Mouse (Mus musculus): Measurements from ENCODE around the gene Lhfp.
"Not testable (repeated sequence)": the region's sequence is repeated elsewhere in the genome, so short reads cannot be mapped to it uniquely, and the experiment has no call there.

Lhfp gene

GRCm38 (mm10) chr3:53100210-53100609 is 58.9 kb downstream of the Lhfp start:
- no peak for DNase-seq (ENCODE audit: low spot score)

GRCm38 (mm10) chr3:53100803-53101202 is 59.5 kb downstream of the Lhfp start:
- DNase-seq (ENCODE audit: low spot score), result no peak

DNA sequence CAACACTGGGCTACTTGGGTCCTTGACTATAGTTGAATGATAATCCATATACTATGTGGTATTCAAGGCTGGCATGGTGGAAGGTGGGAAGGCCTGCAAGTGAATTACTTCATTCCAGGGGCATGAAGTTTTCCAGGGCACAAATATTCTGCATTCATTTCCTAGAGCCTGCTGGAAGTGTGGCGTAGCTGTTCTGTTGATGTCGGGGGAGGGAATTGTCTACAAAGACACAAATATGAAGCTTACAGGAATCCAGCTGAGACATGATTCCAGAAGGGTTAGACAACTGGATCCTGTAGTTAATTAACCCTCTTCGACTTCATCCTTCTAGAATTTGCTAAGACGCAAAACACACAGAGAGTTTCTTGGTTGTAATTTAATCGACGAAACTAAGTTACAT is 60.4 kb downstream of the Lhfp start:
- DNase-seq (ENCODE audit: low spot score), result no peak

GRCm38 (mm10) chr3:53102131-53102756 is 60.9 kb downstream of the Lhfp start:
- peak; percentile 67 for DNase-seq (ENCODE audit: low spot score)

DNA sequence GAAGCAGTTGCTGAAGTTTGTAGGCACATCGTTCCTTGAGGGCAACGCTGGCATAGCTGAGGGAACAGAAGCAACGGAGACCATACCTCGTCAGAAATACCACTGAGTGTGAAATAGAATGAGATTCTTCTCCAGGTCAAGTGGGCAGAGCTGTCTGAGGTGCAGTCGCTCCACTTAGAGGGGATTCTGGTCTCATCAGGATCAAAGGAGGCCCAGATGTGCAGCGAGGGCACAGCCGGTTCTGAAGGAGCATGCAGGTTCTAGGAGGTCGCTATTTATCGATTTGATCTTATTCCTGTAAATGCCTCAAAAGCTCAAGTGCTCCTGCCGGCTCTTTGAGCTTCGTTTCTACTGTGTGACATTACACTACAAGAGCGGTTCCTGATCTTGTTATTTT is 61.4 kb downstream of the Lhfp start:
- DNase-seq (ENCODE audit: low spot score), result no peak

GRCm38 (mm10) chr3:53108594-53109373 is 67.5 kb downstream of the Lhfp start:
- no peak for DNase-seq (ENCODE audit: low spot score)

DNA sequence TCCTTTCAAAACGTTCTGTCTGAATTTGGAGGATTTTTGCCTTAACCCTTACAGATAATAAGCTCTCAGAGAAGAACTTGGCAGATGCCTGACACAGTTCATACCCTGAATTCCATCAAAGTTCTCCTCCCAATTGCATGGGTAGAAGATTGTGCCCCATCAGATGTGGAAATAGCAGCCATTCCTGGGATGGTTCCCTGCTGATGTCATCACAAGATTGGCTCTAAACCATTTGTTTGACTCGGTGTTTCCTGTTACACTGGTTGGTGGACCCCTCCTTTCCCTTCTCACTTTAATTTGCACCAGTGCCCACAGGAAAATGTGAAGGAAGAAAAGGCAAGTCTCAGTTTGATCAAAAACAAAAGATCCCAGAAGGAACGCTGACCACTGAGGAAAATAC is 68.6 kb downstream of the Lhfp start:
- DNase-seq (ENCODE audit: low spot score), result peak; percentile 36

DNA sequence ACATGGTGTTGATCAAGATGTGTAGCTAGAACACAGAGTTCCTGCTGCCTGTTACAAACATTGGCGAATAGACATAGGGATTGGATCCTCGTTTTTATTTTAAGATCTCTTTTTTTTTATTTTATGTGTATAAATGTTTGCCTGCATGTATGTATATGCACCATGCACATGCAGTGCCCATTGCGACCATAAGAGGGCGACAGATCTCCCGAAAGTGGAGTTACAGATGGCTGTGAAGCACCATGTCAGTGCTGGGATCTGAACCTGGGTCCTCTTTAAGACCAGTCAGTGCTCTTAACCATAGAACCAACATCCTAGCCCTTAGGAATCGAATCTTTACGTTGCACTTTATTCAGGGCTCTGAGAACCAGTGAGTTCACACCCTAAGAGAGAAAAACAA is 70.7 kb downstream of the Lhfp start:
- DNase-seq (ENCODE audit: low spot score), result no peak

DNA sequence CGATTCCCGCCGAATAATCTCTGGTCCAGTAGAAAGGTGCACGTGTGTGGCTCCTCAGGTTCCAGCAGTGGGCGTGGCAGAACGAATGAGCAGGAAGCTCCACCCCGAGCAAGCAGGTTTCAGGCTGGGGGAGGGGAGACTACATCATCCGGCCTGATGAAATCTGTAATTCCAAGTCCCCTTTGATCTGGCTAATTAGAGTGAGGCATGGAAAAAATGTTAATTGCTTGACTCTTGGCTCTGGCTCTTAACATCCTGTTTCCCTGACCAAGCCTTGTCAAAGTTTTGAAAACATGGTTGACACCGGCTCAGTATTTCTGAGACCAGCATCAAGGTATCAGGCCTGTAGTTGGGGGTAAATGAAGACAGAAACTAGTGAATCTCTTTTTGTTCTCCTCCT is 77.4 kb downstream of the Lhfp start:
- not testable (repeated sequence) for DNase-seq (ENCODE audit: low spot score)

DNA sequence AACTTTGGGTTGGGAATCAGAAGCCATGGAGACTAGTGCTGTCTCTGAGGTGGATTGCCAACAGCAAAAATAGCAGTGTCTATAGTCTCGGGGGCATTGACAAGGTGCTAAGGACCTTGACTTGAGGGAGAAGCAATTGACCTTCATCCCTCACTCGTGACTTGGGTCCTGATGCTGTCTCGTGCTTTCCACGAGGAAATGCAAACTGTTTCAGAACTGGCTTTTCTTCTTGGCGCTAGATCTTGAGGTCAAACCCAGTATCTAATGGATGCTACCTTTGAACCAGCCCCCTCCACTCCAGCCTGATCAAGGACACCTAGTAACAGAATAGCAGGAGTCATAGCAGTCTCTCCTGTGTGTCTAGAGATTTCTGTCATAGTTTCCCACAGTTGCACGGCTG is 78.7 kb downstream of the Lhfp start:
- no peak for DNase-seq (ENCODE audit: low spot score)

- no peak for DNase-seq (ENCODE audit: low spot score)
Measured at GRCm38 (mm10) chr3:53125495-53125894, 84.2 kb downstream of the Lhfp start.

DNA sequence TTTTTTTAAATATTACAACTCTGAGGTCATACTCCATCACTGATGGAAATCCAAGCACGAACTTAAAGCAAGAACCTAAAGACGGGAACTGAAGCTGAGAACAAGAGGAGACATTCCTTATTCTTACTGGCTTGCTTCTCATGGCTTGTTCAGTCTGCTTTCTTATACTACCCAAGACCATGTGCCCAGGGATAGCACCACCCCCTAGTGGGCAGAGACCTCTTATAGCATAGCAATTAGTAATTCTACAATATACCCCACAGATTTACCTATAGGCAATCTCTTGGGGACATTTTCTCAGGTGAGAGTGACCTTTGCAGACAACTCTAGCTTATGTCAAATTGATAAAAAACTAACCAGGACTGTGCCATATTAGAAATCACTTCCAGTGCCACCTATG is 97.5 kb downstream of the Lhfp start:
- no peak for DNase-seq (ENCODE audit: low spot score)

DNA sequence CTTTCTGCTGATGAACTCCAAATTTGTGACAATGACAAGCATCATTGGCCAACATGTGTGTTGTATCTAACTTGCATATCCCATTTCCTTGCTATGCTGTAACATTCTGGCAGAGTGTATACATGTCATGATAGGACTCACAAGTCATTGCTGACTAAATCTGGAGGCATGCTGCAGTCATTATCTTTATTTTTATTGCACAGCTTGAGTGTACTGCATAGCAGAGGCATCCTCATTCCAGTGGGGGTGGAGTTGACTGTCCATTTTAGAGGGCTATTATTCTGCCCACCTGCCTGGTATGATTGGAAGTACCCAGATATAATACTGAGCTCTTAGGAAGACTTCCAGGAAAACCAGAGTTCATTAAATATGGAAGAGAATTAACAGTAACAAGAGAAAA is 97.9 kb downstream of the Lhfp start:
- DNase-seq (ENCODE audit: low spot score), result no peak

GRCm38 (mm10) chr3:53139642-53140041 is 98.3 kb downstream of the Lhfp start:
- DNase-seq (ENCODE audit: low spot score), result no peak

DNA sequence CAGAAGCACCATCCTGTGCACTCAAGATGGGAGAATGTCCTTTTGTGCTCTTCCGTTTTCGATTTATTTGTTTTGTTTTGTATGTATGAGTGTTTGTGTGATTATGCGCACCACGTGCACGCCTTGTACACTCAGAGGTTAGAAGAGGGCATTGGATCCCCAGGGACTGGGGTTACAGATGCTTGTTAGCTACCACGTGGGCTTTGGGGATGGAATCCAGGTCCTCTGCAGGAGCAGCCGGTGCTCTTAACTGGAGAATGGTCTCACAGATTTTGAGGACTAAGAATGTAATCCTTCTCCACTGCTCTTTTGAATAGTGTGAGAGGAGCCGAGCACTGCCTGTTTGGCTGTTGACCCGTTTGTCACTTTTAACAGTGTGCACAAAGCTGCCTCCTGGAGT is 101.2 kb downstream of the Lhfp start:
- DNase-seq (ENCODE audit: low spot score), result no peak

DNA sequence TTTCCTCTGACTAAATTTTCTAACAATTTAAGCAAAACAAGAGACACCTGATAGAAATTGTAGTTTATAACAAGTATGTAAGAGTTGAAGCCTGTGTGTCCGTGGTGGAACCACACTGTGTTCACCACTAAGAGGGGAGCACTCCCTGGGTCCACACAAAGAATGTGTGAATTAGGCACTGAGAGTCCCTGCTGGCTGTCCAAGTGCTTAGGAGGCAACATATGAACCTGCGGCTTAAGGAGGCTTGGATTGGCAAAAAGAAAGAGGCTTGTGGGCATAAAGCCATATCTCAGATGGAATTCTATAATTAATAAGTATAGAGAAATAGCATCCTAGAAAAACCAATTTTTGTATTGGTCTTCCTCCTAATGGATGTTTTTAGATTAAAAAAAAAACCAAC is 104.2 kb downstream of the Lhfp start:
- no peak for DNase-seq (ENCODE audit: low spot score)

GRCm38 (mm10) chr3:53145946-53146345 is 104.6 kb downstream of the Lhfp start:
- no peak for DNase-seq (ENCODE audit: low spot score)

GRCm38 (mm10) chr3:53147001-53147400 is 105.7 kb downstream of the Lhfp start:
- DNase-seq (ENCODE audit: low spot score), result no peak

DNA sequence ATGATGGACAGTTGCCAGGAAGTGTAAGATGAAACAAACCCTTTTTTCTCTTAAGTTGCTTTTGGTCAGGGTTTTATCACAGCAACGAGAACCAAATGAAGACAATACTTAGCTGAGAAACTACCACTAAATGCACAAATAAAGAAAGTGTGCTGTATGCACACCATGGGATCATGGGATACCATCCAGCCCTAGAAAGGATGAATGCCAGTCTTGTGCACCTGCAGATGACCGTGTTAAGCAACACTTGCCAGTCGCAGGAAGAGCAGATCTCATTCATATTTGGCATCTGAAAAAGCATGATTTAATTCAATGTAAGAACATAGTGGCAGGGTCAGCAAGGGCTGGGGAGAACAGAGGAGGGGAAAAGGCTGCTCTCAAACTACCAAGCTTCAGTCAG is 107.4 kb downstream of the Lhfp start:
- DNase-seq (ENCODE audit: low spot score), result no peak

GRCm38 (mm10) chr3:53149625-53150320 is 108.4 kb downstream of the Lhfp start:
- no peak for DNase-seq (ENCODE audit: low spot score)

DNA sequence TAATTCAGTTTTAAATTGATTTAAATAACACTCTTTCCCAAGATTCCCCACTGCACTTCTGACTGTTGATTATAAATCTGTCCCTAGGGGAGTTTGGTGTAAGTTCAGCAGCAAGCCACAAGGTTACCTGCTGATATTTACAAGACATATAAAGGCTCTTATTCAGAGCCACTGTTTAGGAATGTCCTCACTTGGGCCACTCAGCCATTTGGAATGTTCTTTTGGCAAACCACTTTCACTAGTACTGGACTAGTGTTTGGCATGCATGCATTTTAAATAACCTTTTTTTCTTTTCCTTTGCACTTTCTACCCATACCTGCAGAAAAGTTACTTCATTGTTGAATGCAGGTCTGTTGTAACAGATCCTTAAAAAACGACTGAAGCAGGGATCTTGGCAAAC is 109.8 kb downstream of the Lhfp start:
- DNase-seq (ENCODE audit: low spot score), result no peak

DNA sequence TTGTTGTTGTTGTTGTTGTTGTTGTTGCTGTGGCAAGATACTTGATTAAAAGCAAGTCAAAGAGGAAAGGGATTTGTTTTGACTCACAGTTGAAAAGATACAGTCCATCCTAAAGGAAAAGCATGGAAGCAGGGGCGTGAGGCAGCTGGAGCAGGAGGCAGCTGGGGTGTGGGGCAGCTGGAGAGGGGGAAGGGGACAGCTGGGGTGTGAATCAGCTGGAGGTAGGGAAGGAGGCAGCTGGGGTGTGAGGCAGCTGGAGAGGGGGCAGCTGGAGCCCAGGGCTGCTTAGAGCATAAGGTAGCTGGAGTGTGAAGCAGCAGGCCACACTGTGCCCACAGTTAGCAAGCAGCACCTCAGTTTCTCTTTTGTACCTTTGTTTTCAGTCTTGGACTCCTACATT is 110.3 kb downstream of the Lhfp start:
- DNase-seq (ENCODE audit: low spot score), result no peak

DNA sequence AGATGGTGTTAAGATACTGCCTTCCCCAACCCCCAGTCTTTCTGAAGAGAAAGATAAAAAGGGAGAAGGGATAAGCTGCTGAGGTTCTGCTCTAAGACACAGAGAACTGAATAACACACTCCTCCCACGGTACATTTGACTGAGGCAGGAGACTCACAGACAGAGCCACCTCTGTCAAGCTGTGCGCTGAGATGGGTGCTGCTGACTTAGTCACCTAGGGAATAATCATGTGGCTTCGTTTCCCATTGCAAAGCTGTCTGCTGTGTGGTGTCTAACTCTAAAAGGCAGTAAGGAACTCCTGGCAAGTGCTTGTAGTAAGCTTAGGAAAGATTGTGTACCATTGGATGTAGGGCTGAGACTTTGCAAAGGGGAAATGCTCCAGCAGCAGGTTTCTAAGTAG is 120.6 kb downstream of the Lhfp start:
- DNase-seq (ENCODE audit: low spot score), result no peak
